Mouse (Mus musculus) heart, embryonic 15.5 days (tissue): Measurements from ENCODE around the gene B3gat2. TPM values are rescaled to one million over a fixed set of nuclear protein-coding genes. Genes with fewer than 3 reads are reported as not detected.
A peak's percentile ranks its signal among the peaks of the same experiment; 100 is the strongest.

Source experiments
- ATAC-seq: fragments of 200-750 bp; cut with Nextera tagmentation; replicated peaks from 2 replicates; pipeline ENCODE4 v1.8.0; 2017; ENCODE audit warnings: low read depth, moderate TSS enrichment; ENCODE audit not compliant: insufficient number of reproducible peaks, insufficient read depth, low FRiP score
- H3K27ac ChIP-seq: fragments of 300-500 bp; sonication (generic); 2 replicates; pipeline ENCODE4 v1.5.1; 2015; ENCODE audit warnings: mild to moderate bottlenecking, inconsistent platforms
- H3K27me3 ChIP-seq: fragments of 300-500 bp; sonication (generic); 2 replicates; pipeline ENCODE4 v1.6.1; 2015; ENCODE audit warnings: inconsistent platforms
- H3K36me3 ChIP-seq: fragments of 300-500 bp; sonication (generic); 2 replicates; pipeline ENCODE4 v1.6.1; 2015; ENCODE audit warnings: mild to moderate bottlenecking, inconsistent platforms
- H3K4me1 ChIP-seq: fragments of 300-500 bp; sonication (generic); replicated peaks from 2 replicates; pipeline ENCODE4 v1.6.1; 2015; ENCODE audit warnings: inconsistent platforms
- H3K4me2 ChIP-seq: fragments of 300-500 bp; sonication (generic); 2 replicates; pipeline ENCODE4 v1.6.1; 2015; ENCODE audit warnings: inconsistent platforms, mild to moderate bottlenecking, moderate library complexity
- H3K4me3 ChIP-seq: fragments of 300-500 bp; sonication (generic); 2 replicates; pipeline ENCODE4 v1.5.1; 2015; ENCODE audit warnings: mild to moderate bottlenecking, inconsistent platforms
- H3K9ac ChIP-seq: fragments of 300-500 bp; sonication (generic); 2 replicates; pipeline ENCODE4 v1.6.1; 2015; ENCODE audit warnings: mild to moderate bottlenecking, inconsistent platforms
- H3K9me3 ChIP-seq: fragments of 300-500 bp; sonication (generic); replicated peaks from 2 replicates; pipeline ENCODE4 v1.6.1; 2016; ENCODE audit warnings: inconsistent platforms
- WGBS: fragments of 180-500 bp; shearing (Covaris S2); methylation state at CpG from one replicate; pipeline ENCODE4 v1.1.7; 2015; ENCODE audit warnings: mixed read lengths; 5-methylcytosine and 5-hydroxymethylcytosine counted together
- polyA plus RNA-seq: library from polyadenylated mRNA; unstranded; fragments of >200 nt; fragmentation: Nextera tagmentation; extraction: Ambion mirVana; gene quantifications from 2 replicates; pipeline ENCODE4 v1.2.1, GENCODE M21; 2015

The B3gat2 gene
- 0.29 and 0.41 TPM in 2 replicates for polyA plus RNA-seq

DNA sequence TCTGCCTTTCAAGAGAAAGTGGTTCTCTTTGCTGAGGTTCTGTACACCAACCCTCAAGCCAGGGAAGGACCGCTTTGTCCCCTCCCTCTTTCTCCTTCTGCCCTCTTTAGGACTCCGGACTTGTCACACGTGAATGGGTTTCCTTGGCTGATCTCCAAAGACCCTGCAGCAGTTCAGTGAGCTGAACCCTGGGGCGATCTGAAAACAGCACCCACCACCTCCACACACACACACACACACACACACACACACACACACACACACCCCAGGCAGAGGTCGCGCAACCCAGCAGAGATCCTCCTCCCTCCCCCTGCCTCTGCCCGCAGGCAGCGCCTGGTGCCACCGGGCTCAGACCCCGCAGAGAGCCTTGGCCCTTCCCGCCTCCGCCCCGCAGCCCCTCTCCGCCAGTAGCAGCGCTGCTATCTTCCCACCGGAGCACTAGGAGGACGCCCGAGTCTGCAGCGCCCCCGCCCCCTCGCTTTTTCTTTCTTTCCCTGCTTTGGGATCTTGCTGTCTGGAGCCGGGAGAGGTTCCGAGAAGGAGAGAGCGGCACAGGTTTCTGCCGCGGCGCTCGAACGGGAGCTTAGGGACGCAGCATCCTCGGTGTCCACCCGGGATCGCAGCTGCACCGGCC lies at the start of gene B3gat2:
Gene B3gat2, plus strand, starts transcription at position 252 of the 634 bp plus-strand sequence.
- Histone ChIP-seq H3K27me3 (peaks cover 61% of the 10 kb centered on the region), H3K4me3 (peak within 1 kb of the TSS; percentile 61), H3K27ac (no peak within 1 kb of the TSS), H3K4me2 (peak within 1 kb of the TSS; percentile 97), H3K9me3 (no peaks in the 10 kb centered on the region), H3K9ac (peak within 1 kb of the TSS; percentile 22; the same call in 1 of the 2 replicates), H3K4me1 (peaks cover 22% of the 10 kb centered on the region), H3K36me3 (no peaks in the 10 kb centered on the region)
- 2% methylated on average over 34 of the region's 34 CpGs for WGBS
- ATAC-seq: no peak

DNA sequence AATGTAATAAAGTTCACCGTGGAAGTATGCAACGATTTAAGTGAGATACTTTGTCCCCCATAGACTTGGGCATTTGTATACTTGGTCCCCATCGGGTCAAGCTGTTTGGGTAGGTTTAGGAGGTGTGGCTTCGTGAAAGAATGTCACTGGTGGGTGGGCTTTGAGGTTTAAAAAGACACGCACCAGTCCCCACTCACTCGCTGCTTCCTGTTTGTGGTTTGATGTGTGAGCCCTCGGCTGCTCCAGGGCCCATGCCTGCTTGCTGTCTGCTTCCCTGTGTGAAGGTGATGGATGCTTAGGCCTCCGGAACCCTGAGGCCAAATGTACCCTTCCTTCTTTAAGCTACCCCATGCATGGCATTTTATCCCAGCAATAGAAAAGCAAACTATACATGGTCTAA lies 41.2 kb upstream of the B3gat2 start:
- no peaks in the 10 kb centered on the region for H3K27me3 ChIP-seq
- no peaks in the 10 kb centered on the region for H3K4me1 ChIP-seq
- no peak overlapping the region for H3K27ac ChIP-seq
- H3K36me3 ChIP-seq: no peaks in the 10 kb centered on the region
- H3K4me2 ChIP-seq: no peak overlapping the region
- WGBS: 78% methylated on average over 8 of the region's 8 CpGs
- no peak for ATAC-seq
- H3K9ac ChIP-seq: no peak overlapping the region
- no peaks in the 10 kb centered on the region for H3K9me3 ChIP-seq
- H3K4me3 ChIP-seq: no peak overlapping the region

DNA sequence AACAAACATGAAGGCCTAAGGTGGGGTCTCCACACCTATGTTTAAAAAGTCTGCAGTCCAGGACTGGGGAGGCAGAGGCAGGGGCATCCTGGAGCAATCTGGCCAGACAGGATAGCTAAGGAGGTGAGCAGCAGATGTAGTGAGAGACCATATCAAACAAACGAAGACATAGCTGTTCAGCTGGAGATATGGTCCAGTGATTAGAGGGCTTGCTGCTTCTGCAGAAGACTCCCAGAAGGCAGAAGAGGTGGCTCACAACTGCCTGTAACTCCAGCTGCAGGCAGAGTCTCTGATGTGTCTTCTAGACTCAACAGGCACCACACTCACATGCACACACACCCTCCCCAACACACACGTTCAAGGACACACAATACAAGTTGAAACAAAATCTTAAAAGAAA lies 40.5 kb upstream of the B3gat2 start:
- Histone ChIP-seq H3K9me3 (no peaks in the 10 kb centered on the region), H3K4me3 (no peak overlapping the region), H3K4me2 (no peak overlapping the region), H3K36me3 (no peaks in the 10 kb centered on the region), H3K27ac (no peak overlapping the region), H3K27me3 (no peaks in the 10 kb centered on the region), H3K9ac (no peak overlapping the region), H3K4me1 (no peaks in the 10 kb centered on the region)
- ATAC-seq: no peak
- WGBS: 57% methylated on average over 2 of the region's 2 CpGs

DNA sequence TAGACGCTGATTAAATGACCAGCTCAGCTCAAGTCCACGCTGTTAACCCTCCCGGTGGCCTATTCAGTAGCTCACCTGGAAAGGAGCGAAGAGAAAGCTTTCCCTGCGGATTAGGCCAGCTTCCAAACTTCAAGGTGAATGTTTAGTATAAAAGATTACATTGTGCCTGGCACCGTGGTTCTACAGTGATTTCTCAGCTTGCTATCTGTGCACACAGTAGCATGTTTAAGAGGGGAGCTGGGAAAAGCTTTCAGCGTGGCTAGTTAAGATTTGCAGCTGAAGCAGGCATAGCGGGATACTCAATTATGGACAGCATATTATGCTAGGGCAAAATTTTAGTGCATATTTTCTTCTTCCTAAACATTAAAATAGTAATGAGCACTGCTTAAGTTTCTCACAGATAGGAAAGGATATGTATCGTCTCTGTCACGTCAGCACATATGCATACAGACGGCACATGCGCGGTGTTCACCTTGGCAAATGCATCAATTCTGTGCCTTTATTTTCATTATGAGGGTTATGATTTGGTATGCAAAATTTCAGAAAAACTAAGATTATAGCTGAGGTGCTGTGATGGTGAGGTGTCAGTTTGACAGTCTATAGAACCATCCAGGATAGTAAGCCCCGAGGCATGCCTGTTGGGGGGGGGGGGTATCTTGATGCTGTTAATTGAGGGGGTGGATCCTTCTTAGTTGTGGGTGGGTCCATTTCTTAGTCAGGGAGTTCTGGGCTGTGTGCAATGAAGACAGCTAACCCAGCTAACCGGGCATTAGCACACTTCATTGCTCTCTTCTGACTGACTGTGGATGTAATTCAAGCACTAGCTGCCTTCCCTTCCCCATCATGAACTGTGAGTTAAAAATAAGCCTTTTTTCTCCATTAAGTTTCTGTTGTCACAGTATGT lies 38.8 kb upstream of the B3gat2 start:
- no peak for ATAC-seq
- Histone ChIP-seq H3K4me3 (no peak overlapping the region), H3K4me2 (no peak overlapping the region), H3K4me1 (no peaks in the 10 kb centered on the region), H3K27me3 (no peaks in the 10 kb centered on the region), H3K9me3 (no peaks in the 10 kb centered on the region), H3K9ac (no peak overlapping the region), H3K27ac (no peak overlapping the region), H3K36me3 (no peaks in the 10 kb centered on the region)
- WGBS: 78% methylated on average over 15 of the region's 15 CpGs

DNA sequence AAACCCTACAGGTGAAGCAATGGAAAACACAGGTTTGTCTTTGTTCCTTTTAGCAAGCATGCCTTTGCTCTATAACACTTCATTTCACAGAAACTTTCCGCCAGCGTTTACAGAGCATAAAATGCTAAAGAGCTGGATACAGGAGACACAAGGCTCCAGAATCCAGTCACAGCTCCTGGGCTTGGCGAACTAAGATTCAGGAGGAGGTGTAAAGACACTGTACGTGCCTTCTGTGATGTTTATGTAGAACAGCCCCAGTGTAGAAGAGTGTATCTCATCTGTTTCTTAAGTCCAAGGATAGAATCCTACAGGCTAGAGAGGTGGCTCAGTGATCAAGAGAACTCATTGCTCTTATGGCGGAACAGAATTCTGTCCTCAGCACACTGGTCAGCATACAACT lies 30.2 kb upstream of the B3gat2 start:
- Histone ChIP-seq H3K36me3 (no peaks in the 10 kb centered on the region), H3K27me3 (no peaks in the 10 kb centered on the region), H3K27ac (no peak overlapping the region), H3K4me2 (no peak overlapping the region), H3K4me1 (no peaks in the 10 kb centered on the region), H3K4me3 (no peak overlapping the region), H3K9ac (no peak overlapping the region), H3K9me3 (no peaks in the 10 kb centered on the region)
- 81% methylated on average over 5 of the region's 5 CpGs for WGBS
- ATAC-seq: no peak

DNA sequence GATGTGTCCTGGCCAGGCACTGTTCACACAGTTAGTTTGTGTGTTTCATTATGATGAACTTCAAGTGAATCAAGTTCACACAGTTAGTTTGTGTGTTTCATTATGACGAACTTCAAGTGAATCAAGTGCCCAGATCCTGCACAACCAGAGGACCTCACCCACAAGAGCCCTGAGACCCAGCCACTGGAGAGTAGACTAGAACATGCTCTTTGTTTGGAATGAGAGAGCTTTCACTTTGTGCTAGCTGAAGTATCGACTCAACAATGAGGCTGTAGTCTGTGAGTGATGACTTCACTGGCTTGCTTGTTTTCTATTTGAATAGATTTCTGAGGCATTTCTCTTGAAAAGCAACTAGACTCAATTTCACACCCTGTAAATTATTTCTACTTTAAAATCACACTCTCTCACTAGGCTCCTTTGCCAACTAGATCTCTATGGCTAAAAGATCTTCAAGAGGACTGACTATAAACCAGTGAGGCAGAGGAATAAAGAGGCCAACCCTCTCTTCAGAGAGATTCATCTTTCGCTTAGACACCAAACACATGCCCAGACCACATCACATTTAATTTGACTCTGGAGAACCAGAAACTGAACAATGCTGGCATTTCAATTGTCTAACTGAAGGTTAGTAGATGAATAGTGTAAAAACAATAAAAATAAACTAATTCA lies 10.6 kb upstream of the B3gat2 start:
- WGBS: 86% methylated on average over 3 of the region's 3 CpGs
- Histone ChIP-seq H3K9me3 (no peaks in the 10 kb centered on the region), H3K27me3 (no peaks in the 10 kb centered on the region), H3K4me3 (no peak overlapping the region), H3K4me2 (no peak overlapping the region), H3K9ac (no peak overlapping the region), H3K36me3 (no peaks in the 10 kb centered on the region), H3K4me1 (no peaks in the 10 kb centered on the region), H3K27ac (no peak overlapping the region)
- ATAC-seq: no peak

DNA sequence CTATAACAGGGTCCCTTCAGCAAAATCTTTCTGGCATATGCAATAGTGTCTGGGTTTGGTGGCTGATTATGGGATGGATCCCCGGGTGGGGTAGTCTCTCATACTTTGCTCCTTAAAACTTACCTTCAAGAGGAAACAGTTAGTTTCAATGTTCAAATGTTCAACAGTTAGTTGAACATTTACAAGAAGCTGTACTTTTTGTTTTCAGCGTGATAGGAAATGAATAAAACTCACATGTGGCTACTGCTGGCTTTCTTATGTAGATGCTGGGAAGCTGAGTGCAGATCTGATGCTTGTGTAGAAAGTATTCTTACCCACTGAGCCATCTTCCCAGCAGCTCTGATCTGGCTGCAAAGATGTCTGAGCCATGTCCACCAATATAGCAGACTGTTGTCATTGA lies 8.5 kb upstream of the B3gat2 start:
- ATAC-seq: no peak
- Histone ChIP-seq H3K4me2 (no peak overlapping the region), H3K9ac (no peak overlapping the region), H3K4me3 (no peak overlapping the region), H3K9me3 (no peaks in the 10 kb centered on the region), H3K4me1 (no peaks in the 10 kb centered on the region), H3K27me3 (no peaks in the 10 kb centered on the region), H3K36me3 (no peaks in the 10 kb centered on the region), H3K27ac (no peak overlapping the region)
- 74% methylated on average over 2 of the region's 2 CpGs for WGBS

DNA sequence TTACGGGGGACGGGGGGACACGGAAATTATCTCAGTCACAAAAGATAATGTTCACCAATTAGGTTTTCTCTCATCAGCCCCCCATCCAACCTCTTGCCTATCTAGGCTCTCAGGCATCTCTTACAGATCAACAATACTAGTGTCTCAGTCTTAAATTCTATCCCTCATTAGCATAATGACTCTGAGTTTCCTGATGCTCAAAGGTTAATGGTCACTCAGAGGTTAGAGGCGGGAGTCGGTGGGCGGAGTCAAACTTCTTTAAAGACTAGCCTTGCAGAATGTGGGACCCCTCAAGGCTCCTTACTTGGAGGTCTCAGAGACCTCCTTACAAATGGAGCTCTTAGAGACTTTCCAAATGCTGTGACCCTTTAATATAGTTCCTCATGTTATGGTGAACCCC lies 8.0 kb upstream of the B3gat2 start:
- H3K4me2 ChIP-seq: no peak overlapping the region

DNA sequence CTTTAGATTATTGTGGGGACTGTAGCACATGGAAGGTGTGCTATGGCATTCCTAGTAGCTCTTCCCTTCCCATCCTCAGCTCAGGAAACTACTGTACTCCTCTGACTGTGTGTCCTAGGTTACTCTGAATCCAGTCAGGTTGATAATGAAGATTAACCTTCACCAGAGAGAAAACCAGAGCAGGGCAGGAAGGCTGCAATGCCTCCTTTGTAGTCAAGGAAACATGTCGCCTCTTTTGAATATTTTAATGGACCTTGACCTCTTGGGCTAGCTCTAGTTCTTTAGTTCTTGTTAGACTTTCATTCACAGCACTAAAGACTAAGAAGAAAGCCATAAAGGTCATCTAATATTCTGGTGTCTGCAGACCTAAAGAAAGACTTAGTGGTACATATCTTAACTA lies 7.2 kb upstream of the B3gat2 start:
- no peak overlapping the region for H3K4me2 ChIP-seq
- peaks cover 9% of the 10 kb centered on the region for H3K27me3 ChIP-seq
- no peak overlapping the region for H3K27ac ChIP-seq
- ATAC-seq: no peak
- no peak overlapping the region for H3K9ac ChIP-seq
- no peaks in the 10 kb centered on the region for H3K4me1 ChIP-seq
- H3K36me3 ChIP-seq: no peaks in the 10 kb centered on the region
- WGBS: 71% methylated on average over 1 of the region's 1 CpGs
- no peaks in the 10 kb centered on the region for H3K9me3 ChIP-seq
- H3K4me3 ChIP-seq: no peak overlapping the region

More for the DNA sequence above, 8.0 kb upstream of the B3gat2 start:
- no peaks in the 10 kb centered on the region for H3K9me3 ChIP-seq
- H3K9ac ChIP-seq: no peak overlapping the region
- 0 out of 2 replicates have a peak, but pooled peaks cover 1% of the 10 kb centered on the region for H3K27me3 ChIP-seq
- WGBS: 75% methylated on average over 6 of the region's 6 CpGs
- no peaks in the 10 kb centered on the region for H3K4me1 ChIP-seq
- no peak overlapping the region for H3K4me3 ChIP-seq
- no peak for ATAC-seq
- no peak overlapping the region for H3K27ac ChIP-seq
- H3K36me3 ChIP-seq: no peaks in the 10 kb centered on the region

DNA sequence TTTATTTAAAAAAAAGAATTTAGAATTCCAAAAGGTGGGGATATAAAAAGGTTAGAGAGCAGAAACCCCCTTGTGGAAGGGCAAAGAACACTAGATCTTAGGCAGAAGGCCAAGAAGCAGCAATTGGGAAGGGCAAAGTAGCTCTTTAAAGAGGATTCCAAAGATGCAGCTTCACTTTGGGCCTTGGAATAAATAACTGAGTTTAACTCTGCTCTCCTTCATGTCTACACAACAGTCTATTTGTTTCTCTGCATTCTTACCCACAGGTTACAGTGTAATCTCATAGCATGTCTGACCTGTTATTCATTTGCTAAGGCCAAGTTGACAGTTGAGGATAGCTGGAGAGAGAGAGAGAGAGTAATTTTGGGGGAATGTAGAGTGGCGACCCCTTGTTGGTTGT lies 6.6 kb upstream of the B3gat2 start:
- no peak overlapping the region for H3K27ac ChIP-seq
- H3K4me2 ChIP-seq: no peak overlapping the region
- H3K4me3 ChIP-seq: no peak overlapping the region
- H3K27me3 ChIP-seq: peaks cover 15% of the 10 kb centered on the region
- H3K4me1 ChIP-seq: no peaks in the 10 kb centered on the region
- H3K9ac ChIP-seq: no peak overlapping the region
- no peaks in the 10 kb centered on the region for H3K9me3 ChIP-seq
- WGBS: 83% methylated on average over 1 of the region's 1 CpGs
- H3K36me3 ChIP-seq: no peaks in the 10 kb centered on the region
- no peak for ATAC-seq

DNA sequence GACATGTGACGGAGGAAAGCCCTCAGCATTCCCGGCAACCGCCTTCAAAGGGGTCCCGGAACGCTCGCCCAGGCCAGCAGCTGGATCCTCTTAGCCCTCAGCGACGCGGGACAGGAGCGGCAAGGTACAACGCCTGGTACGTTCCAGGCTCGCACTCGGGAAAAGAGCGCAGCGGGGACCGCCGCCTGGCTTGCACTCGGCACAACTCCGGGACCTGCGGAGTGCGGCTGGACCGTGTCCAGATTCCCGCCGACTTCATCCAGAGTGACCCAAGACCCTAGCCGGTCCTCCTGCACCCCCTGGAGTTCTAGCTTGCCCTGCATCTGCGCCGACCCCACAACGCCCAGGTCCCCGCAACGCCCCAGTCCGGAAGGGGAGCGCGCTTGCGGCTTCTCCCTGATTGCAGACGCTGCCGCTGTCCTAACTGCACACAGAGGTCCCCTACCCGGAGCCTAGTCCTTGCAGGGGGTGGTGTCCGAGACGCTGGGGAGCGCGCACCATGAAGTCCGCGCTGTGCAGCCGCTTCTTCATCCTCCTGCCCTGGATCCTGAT lies 659 bp downstream of the B3gat2 start:
- no peak for ATAC-seq
- H3K9me3 ChIP-seq: no peaks in the 10 kb centered on the region
- H3K4me1 ChIP-seq: peaks cover 22% of the 10 kb centered on the region
- H3K9ac ChIP-seq: peak overlapping the region; percentile 22; the same call in 1 of the 2 replicates
- under 1% methylated on average over 45 of the region's 45 CpGs for WGBS
- peak overlapping the region; percentile 61 for H3K4me3 ChIP-seq
- H3K27me3 ChIP-seq: peaks cover 61% of the 10 kb centered on the region
- H3K27ac ChIP-seq: no peak overlapping the region
- H3K4me2 ChIP-seq: peak overlapping the region; percentile 97
- no peaks in the 10 kb centered on the region for H3K36me3 ChIP-seq
